Mouse (Mus musculus): ENCODE data around the gene Pga5. TPM values are rescaled to one million over a fixed set of nuclear protein-coding genes. Genes with fewer than 3 reads are reported as not detected.
A peak's percentile ranks its signal among the peaks of the same experiment; 100 is the strongest.

Pga5 gene
- polyA plus RNA-seq, 1 experiment, result not detected

- WGBS, result 62% methylated on average over 3 of the region's 3 CpGs
These were observed 21.8 kb downstream of the Pga5 start for GRCm38 (mm10) chr19:10656058-10656457.

GRCm38 (mm10) chr19:10648156-10648555 lies 29.7 kb downstream of the Pga5 start:
- no peaks in the 10 kb centered on the region for H3K4me1 ChIP-seq (ENCODE audit: control insufficient read depth, insufficient read depth, insufficient read length, low read length)
- no peak overlapping the region for H3K27ac ChIP-seq (ENCODE audit: insufficient read depth, low read depth, low read length)
- H3K36me3 ChIP-seq (ENCODE audit: control insufficient read depth, insufficient read depth, low read length), result no peaks in the 10 kb centered on the region
- 81% methylated on average over 8 of the region's 8 CpGs for WGBS
- H3K27me3 ChIP-seq (ENCODE audit: control insufficient read depth, insufficient read depth, low read length), result no peaks in the 10 kb centered on the region
- no peak overlapping the region for H3K4me3 ChIP-seq (ENCODE audit: low read depth, low read length)
- TF ChIP-seq POLR2A (IDR thresholded peaks at IDR 0.05; ENCODE audit: low read depth, low read length), result no peak
- TF ChIP-seq CTCF (IDR thresholded peaks at IDR 0.05; ENCODE audit: extremely low read depth, insufficient read length, insufficient replicate concordance, low read depth, low read length), result no peak

More at GRCm38 (mm10) chr19:10656058-10656457, 21.8 kb downstream of the Pga5 start:
- peak overlapping the region; percentile 73 for H3K27ac ChIP-seq (ENCODE audit: insufficient read depth, low read depth, low read length)
- TF ChIP-seq CTCF (IDR thresholded peaks at IDR 0.05; ENCODE audit: extremely low read depth, insufficient read length, insufficient replicate concordance, low read depth, low read length) (no peak), POLR2A (IDR thresholded peaks at IDR 0.05; ENCODE audit: low read depth, low read length) (no peak)
- no peaks in the 10 kb centered on the region for H3K27me3 ChIP-seq (ENCODE audit: control insufficient read depth, insufficient read depth, low read length)
- H3K36me3 ChIP-seq (ENCODE audit: control insufficient read depth, insufficient read depth, low read length), result no peaks in the 10 kb centered on the region
- peaks cover 26% of the 10 kb centered on the region; the same call in 1 of the 2 replicates for H3K4me1 ChIP-seq (ENCODE audit: control insufficient read depth, insufficient read depth, insufficient read length, low read length)
- H3K4me3 ChIP-seq (ENCODE audit: low read depth, low read length), result no peak overlapping the region

GRCm38 (mm10) chr19:10645616-10646015 lies 32.3 kb downstream of the Pga5 start:
- WGBS, result 86% methylated on average over 2 of the region's 2 CpGs
- TF ChIP-seq CTCF (IDR thresholded peaks at IDR 0.05; ENCODE audit: extremely low read depth, insufficient read length, insufficient replicate concordance, low read depth, low read length) (no peak), POLR2A (IDR thresholded peaks at IDR 0.05; ENCODE audit: low read depth, low read length) (no peak)
- H3K27me3 ChIP-seq (ENCODE audit: control insufficient read depth, insufficient read depth, low read length), result no peaks in the 10 kb centered on the region

GRCm38 (mm10) chr19:10640589-10641378 lies 37.1 kb downstream of the Pga5 start:
- H3K27me3 ChIP-seq (ENCODE audit: control insufficient read depth, insufficient read depth, low read length), result no peaks in the 10 kb centered on the region
- no peak overlapping the region for H3K27ac ChIP-seq (ENCODE audit: insufficient read depth, low read depth, low read length)
- H3K36me3 ChIP-seq (ENCODE audit: control insufficient read depth, insufficient read depth, low read length), result no peaks in the 10 kb centered on the region
- peaks cover 12% of the 10 kb centered on the region; the same call in 1 of the 2 replicates for H3K4me1 ChIP-seq (ENCODE audit: control insufficient read depth, insufficient read depth, insufficient read length, low read length)
- no peak overlapping the region for H3K4me3 ChIP-seq (ENCODE audit: low read depth, low read length)
- WGBS, result 68% methylated on average over 13 of the region's 13 CpGs
- no peak for TF ChIP-seq POLR2A (IDR thresholded peaks at IDR 0.05; ENCODE audit: low read depth, low read length)
- no peak for TF ChIP-seq CTCF (IDR thresholded peaks at IDR 0.05; ENCODE audit: extremely low read depth, insufficient read length, insufficient replicate concordance, low read depth, low read length)

More at GRCm38 (mm10) chr19:10645616-10646015, 32.3 kb downstream of the Pga5 start:
- H3K4me1 ChIP-seq (ENCODE audit: control insufficient read depth, insufficient read depth, insufficient read length, low read length), result no peaks in the 10 kb centered on the region; the same call in 1 of the 2 replicates
- no peak overlapping the region for H3K27ac ChIP-seq (ENCODE audit: insufficient read depth, low read depth, low read length)
- no peaks in the 10 kb centered on the region for H3K36me3 ChIP-seq (ENCODE audit: control insufficient read depth, insufficient read depth, low read length)
- H3K4me3 ChIP-seq (ENCODE audit: low read depth, low read length), result no peak overlapping the region

GRCm38 (mm10) chr19:10640080-10640479 lies 37.8 kb downstream of the Pga5 start:
- Histone ChIP-seq H3K4me3 (ENCODE audit: low read depth, low read length) (no peak overlapping the region), H3K36me3 (ENCODE audit: control insufficient read depth, insufficient read depth, low read length) (no peaks in the 10 kb centered on the region), H3K4me1 (ENCODE audit: control insufficient read depth, insufficient read depth, insufficient read length, low read length) (peaks cover 15% of the 10 kb centered on the region), H3K27me3 (ENCODE audit: control insufficient read depth, insufficient read depth, low read length) (no peaks in the 10 kb centered on the region), H3K27ac (ENCODE audit: insufficient read depth, low read depth, low read length) (no peak overlapping the region)
- 48% methylated on average over 5 of the region's 5 CpGs for WGBS
- no peak for TF ChIP-seq POLR2A (IDR thresholded peaks at IDR 0.05; ENCODE audit: low read depth, low read length)
- TF ChIP-seq CTCF (IDR thresholded peaks at IDR 0.05; ENCODE audit: extremely low read depth, insufficient read length, insufficient replicate concordance, low read depth, low read length), result no peak

GRCm38 (mm10) chr19:10637840-10638239 lies 40.0 kb downstream of the Pga5 start:
- Histone ChIP-seq H3K27me3 (ENCODE audit: control insufficient read depth, insufficient read depth, low read length) (no peaks in the 10 kb centered on the region), H3K4me3 (ENCODE audit: low read depth, low read length) (no peak overlapping the region), H3K4me1 (ENCODE audit: control insufficient read depth, insufficient read depth, insufficient read length, low read length) (peaks cover 20% of the 10 kb centered on the region), H3K27ac (ENCODE audit: insufficient read depth, low read depth, low read length) (peak overlapping the region; percentile 55; the same call in 1 of the 2 replicates), H3K36me3 (ENCODE audit: control insufficient read depth, insufficient read depth, low read length) (no peaks in the 10 kb centered on the region)
- WGBS, result 31% methylated on average over 7 of the region's 7 CpGs
- no peak for TF ChIP-seq CTCF (IDR thresholded peaks at IDR 0.05; ENCODE audit: extremely low read depth, insufficient read length, insufficient replicate concordance, low read depth, low read length)
- no peak for TF ChIP-seq POLR2A (IDR thresholded peaks at IDR 0.05; ENCODE audit: low read depth, low read length)

GRCm38 (mm10) chr19:10634872-10635318 lies 43.0 kb downstream of the Pga5 start:
- peak; percentile 16; the same call in 1 of the 2 replicates for TF ChIP-seq POLR2A (IDR thresholded peaks at IDR 0.05; ENCODE audit: low read depth, low read length)
- no peak; the same call in 1 of the 2 replicates for TF ChIP-seq CTCF (IDR thresholded peaks at IDR 0.05; ENCODE audit: extremely low read depth, insufficient read length, insufficient replicate concordance, low read depth, low read length)
- peak overlapping the region; percentile 62 for H3K27ac ChIP-seq (ENCODE audit: insufficient read depth, low read depth, low read length)
- H3K27me3 ChIP-seq (ENCODE audit: control insufficient read depth, insufficient read depth, low read length), result no peaks in the 10 kb centered on the region
- WGBS, result 4% methylated on average over 21 of the region's 21 CpGs
- H3K4me1 ChIP-seq (ENCODE audit: control insufficient read depth, insufficient read depth, insufficient read length, low read length), result peaks cover 20% of the 10 kb centered on the region
- peak overlapping the region; percentile 70 for H3K4me3 ChIP-seq (ENCODE audit: low read depth, low read length)
- H3K36me3 ChIP-seq (ENCODE audit: control insufficient read depth, insufficient read depth, low read length), result 0 out of 2 replicates have a peak, but pooled peaks cover 1% of the 10 kb centered on the region

All from small intestine, adult 2 months (tissue).